Mouse (Mus musculus): ENCODE data around the gene Ralbp1.

DNA sequence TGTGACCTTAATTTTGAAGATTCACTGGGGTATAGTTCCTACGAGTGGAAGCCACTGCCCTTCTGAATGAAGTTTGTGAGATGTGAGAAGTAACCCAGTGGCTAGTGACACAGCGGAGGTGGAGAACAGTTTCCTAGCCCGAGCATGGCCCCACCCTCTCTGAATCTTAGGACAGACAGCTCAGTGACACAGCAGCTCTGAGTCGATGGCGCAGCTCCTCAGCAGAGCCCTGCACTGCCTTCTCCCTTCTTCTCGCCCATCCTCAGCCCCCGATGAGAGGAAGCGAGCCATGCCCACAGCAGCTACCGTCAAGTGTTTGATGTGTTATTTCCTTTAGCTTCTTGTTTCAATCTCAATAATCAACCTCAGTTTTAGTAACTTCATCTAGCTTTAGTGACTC lies 59.3 kb downstream of the Ralbp1 start:
- TF ChIP-seq CTCF (conservative IDR thresholded peaks at IDR 0.05; ENCODE audit: low read length) (no peak), POU5F1 (IDR thresholded peaks at IDR 0.05; ENCODE audit: borderline replicate concordance, low read length) (no peak), NANOG (IDR thresholded peaks at IDR 0.05; ENCODE audit: borderline replicate concordance, low read length) (no peak)
